Mouse (Mus musculus) central nervous system, embryonic 14 days (tissue): ENCODE data around the gene Atraid. TPM values are rescaled to one million over a fixed set of nuclear protein-coding genes. Genes with fewer than 3 reads are reported as not detected.

ENCODE experiments used
- polyA plus RNA-seq: library from polyadenylated mRNA; depleted of rRNA; stranded (reverse); fragments of >200 nt; gene quantifications from 2 replicates; pipeline ENCODE4 v1.2.3, GENCODE M21; 2012; rRNA removed

The Atraid gene
- polyA plus RNA-seq = 131 and 134 TPM in 2 replicates

DNA sequence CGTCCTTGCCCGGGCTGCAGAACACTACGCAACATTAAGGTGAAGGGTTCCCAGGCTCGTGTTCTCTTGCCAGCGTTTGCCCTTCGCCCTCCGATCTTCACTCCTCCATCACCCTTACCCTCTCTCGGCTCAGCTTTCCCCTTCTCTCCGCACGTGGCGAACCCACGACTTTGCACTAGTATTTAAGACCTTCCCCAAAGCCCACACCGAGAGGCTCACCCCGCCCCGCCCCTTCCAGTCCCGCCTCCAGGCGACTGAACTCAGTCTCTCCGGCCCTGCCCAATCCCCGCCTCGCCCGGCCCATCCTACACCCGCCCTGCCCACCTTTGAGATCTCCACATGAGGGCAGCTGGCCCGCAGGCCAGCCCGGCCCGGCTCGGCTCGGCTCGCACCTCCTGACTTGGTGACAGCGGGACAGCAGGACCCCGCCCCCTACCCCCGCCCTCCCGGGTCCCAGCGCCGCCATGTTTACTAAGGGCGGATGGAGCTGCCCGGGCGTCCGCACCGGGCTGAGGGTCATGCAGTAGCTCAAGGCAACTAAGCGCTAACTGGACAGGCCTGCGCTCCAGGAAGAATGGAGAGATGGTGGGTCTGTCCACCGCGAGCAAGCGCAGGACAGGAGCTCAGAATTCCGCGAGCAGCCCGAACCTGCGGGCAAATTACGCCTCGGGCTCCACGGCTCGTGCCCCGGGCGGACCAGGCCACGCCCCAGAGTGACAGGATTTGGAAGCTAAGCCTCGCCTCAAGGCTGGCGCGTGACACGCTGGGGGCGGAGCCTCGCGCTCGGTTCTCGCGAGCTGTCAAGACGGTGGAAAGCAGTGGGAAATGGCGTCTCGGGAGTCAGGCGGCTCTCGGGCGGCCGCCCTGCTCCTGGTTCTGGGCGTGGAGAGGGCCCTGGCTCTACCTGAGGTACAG, at the start of gene Atraid:
Atraid (plus strand) TSS at position 465 of the 915 bp plus-strand sequence.

DNA sequence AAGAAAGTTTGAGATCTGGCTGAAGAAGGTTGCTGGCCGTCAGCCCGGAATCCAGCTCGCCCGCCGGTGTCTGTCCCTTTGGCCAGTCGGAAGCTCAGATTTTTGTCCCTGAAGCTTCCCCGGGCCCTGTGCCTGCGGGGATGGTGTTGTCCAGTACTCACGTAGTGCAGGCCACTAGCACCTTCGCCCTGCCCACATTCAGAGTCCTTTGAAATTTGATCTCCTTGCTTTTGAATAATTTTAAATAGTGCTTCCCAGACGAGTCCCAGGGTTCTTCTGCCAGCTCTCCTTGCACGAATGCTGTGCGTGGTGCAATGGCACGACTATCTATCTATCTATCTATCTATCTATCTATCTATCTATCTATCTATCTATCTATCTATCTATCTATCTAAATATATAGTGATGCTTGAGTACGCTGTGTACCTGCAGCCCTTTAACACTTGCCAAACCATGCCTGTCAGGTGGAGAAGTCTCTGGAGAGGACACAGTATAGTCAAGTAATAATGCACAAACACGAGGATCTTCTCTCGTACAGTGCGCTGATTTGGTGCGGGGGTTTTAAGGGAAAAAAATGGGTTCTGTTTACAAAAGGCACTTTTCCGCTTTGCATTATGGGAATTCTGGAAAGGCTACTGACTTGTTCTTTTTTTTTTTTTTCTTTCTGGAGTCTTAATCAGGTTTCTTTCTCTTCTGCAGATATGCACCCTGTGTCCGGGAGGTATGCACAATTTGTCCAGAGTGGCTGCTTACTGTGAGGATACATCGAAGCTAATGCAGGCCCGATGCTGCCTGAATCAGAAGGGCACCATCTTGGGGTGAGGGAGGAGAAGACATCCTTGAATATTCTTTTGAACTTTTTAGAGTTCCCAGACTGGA, 890 bp downstream of the Atraid start, which contains the start of gene Slc5a6:
Slc5a6 (minus strand) TSS at position 162 of the 879 bp plus-strand sequence.

DNA sequence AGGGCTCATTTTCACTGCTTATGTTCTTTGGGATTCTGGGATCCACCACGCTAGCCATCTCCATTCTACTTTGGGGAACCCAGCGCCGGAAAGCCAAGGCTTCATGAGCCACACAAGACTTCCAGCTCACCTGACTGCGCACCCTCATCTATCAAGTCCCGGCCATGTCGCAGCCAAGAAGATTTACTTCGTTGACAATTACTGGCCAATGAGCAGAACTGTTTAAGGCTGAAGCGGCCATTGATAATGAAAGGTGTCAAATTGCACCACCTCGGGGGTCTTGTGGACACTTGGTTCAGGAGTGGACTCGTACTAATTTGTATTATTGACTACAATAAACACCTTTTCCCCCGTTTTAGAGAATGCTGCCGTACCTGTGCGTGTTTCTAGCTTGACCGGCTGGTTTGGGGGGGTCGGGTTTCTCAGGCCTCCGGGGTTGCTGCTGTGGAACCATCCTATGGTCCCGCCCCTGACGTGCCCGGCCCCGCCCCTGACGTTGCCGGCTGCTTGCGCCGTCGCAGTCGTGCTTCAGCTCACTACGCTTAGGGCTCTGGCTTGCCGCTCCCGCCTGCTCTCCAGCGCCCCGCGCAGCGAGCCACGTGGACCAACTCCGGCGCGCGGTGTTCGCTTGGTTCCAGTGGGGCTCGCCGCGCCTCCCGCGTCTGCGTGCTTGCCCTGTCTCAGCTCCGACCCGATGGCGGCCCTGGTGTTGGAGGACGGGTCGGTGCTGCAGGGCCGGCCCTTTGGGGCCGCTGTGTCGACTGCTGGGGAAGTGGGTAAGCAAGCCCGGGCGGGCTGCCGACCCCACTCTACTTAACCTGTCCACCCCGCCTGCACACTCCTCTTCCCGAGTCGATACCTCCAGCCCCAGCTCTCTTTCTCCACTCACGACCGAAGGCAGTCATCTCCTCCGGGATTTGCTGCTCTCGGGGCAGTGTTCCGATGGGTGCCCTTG, 6.4 kb downstream of the Atraid start, which contains the start of gene Cad:
Cad (plus strand) TSS at position 520 of the 955 bp plus-strand sequence.

Other genes starting within 250 kb of the Atraid start
- gene Mapre3, start 233.7 kb upstream of the Atraid start, polyA plus RNA-seq = 152 and 160 TPM in 2 replicates
- gene Tmem214, start 180.3 kb upstream of the Atraid start, polyA plus RNA-seq = 68.4 and 82.8 TPM in 2 replicates
- gene Agbl5, start 159.6 kb upstream of the Atraid start, polyA plus RNA-seq = 62.6 and 66.7 TPM in 2 replicates
- 274 and 279 TPM in 2 replicates for gene Ost4, start 140.5 kb upstream of the Atraid start, polyA plus RNA-seq
- 19.9 and 63.3 TPM in 2 replicates for gene Emilin1, start 134.9 kb upstream of the Atraid start, polyA plus RNA-seq
- 7.9 and 13.1 TPM in 2 replicates for gene Khk, start 126.9 kb upstream of the Atraid start, polyA plus RNA-seq
- 25.2 and 28.8 TPM in 2 replicates for gene Cgref1, start 102.7 kb upstream of the Atraid start, polyA plus RNA-seq
- gene Preb, start 88.0 kb upstream of the Atraid start, polyA plus RNA-seq = 194 and 208 TPM in 2 replicates
- not detected in 2 replicates for gene Tcf23, start 79.7 kb upstream of the Atraid start, polyA plus RNA-seq
- gene Slc5a6, start 612 bp downstream of the Atraid start, polyA plus RNA-seq = 31.0 and 36.5 TPM in 2 replicates
- gene Cad, start 6.5 kb downstream of the Atraid start, polyA plus RNA-seq = 29.6 and 31.9 TPM in 2 replicates
- not detected in 2 replicates for gene Dnajc5g, start 58.0 kb downstream of the Atraid start, polyA plus RNA-seq
- gene Slc30a3, start 59.9 kb downstream of the Atraid start, polyA plus RNA-seq = 18.5 and 25.0 TPM in 2 replicates
- 1.5 TPM in 1 of 2 replicates, not detected in the other for gene Trim54, start 68.4 kb downstream of the Atraid start, polyA plus RNA-seq
- gene Ucn, start 90.5 kb downstream of the Atraid start, polyA plus RNA-seq = not detected in 2 replicates
- 51.7 and 55.6 TPM in 2 replicates for gene Mpv17, start 105.9 kb downstream of the Atraid start, polyA plus RNA-seq
- gene Gm29609, start 131.6 kb downstream of the Atraid start, polyA plus RNA-seq = 3.4 TPM in 2 replicates
- 99.8 and 100 TPM in 2 replicates for gene Gtf3c2, start 131.8 kb downstream of the Atraid start, polyA plus RNA-seq
- gene Snx17, start 144.9 kb downstream of the Atraid start, polyA plus RNA-seq = 91.1 and 98.2 TPM in 2 replicates
- gene Eif2b4, start 145.1 kb downstream of the Atraid start, polyA plus RNA-seq = 62.9 and 68.7 TPM in 2 replicates
- 73.0 and 77.5 TPM in 2 replicates for gene Zfp513, start 154.0 kb downstream of the Atraid start, polyA plus RNA-seq
- 172 and 190 TPM in 2 replicates for gene Ppm1g, start 172.4 kb downstream of the Atraid start, polyA plus RNA-seq
- gene Nrbp1, start 192.6 kb downstream of the Atraid start, polyA plus RNA-seq = 138 and 150 TPM in 2 replicates
- gene Gm9970, start 192.9 kb downstream of the Atraid start, polyA plus RNA-seq = 0.11 and 0.16 TPM in 2 replicates
- gene Krtcap3, start 203.4 kb downstream of the Atraid start, polyA plus RNA-seq = 5.7 and 9.3 TPM in 2 replicates
- 51.0 and 55.7 TPM in 2 replicates for gene Ift172, start 242.8 kb downstream of the Atraid start, polyA plus RNA-seq
- gene Fndc4, start 247.8 kb downstream of the Atraid start, polyA plus RNA-seq = 136 and 156 TPM in 2 replicates
- gene Gckr, start 249.1 kb downstream of the Atraid start, polyA plus RNA-seq = 0.33 and 0.55 TPM in 2 replicates